Mouse (Mus musculus) forebrain, embryonic 15.5 days (tissue): ENCODE measurements around the gene Hist1h2ab. TPM values are rescaled to one million over a fixed set of nuclear protein-coding genes. Genes with fewer than 3 reads are reported as not detected.
A peak's percentile ranks its signal among the peaks of the same experiment; 100 is the strongest.
"Not testable (repeated sequence)": the region's sequence is repeated elsewhere in the genome, so short reads cannot be mapped to it uniquely, and the experiment has no call there.

ENCODE experiments used
- ATAC-seq: fragments of 200-750 bp; cut with Nextera tagmentation; replicated peaks from 2 replicates; pipeline ENCODE4 v1.8.0; 2017; ENCODE audit warnings: mild to moderate bottlenecking, moderate TSS enrichment, moderate library complexity
- H3K27ac ChIP-seq: fragments of 300-500 bp; sonication (generic); replicated peaks from 2 replicates; pipeline ENCODE4 v1.5.1; 2015; ENCODE audit warnings: mild to moderate bottlenecking, inconsistent platforms
- H3K27me3 ChIP-seq: fragments of 300-500 bp; sonication (generic); 2 replicates; pipeline ENCODE4 v1.6.1; 2015; ENCODE audit warnings: inconsistent platforms
- H3K36me3 ChIP-seq: fragments of 300-500 bp; sonication (generic); 2 replicates; pipeline ENCODE4 v1.6.1; 2015; ENCODE audit warnings: mild to moderate bottlenecking, inconsistent platforms
- H3K4me1 ChIP-seq: fragments of 300-500 bp; sonication (generic); 2 replicates; pipeline ENCODE4 v1.6.1; 2015; ENCODE audit warnings: inconsistent platforms
- H3K4me2 ChIP-seq: fragments of 300-500 bp; sonication (generic); replicated peaks from 2 replicates; pipeline ENCODE4 v1.6.1; 2015; ENCODE audit warnings: mild to moderate bottlenecking, inconsistent platforms
- H3K4me3 ChIP-seq: fragments of 300-500 bp; sonication (generic); 2 replicates; pipeline ENCODE4 v1.5.1; 2015; ENCODE audit warnings: mild to moderate bottlenecking, inconsistent platforms
- H3K9ac ChIP-seq: fragments of 300-500 bp; sonication (generic); replicated peaks from 2 replicates; pipeline ENCODE4 v1.6.1; 2015; ENCODE audit warnings: mild to moderate bottlenecking, inconsistent platforms
- H3K9me3 ChIP-seq: fragments of 300-500 bp; sonication (generic); 2 replicates; pipeline ENCODE4 v1.6.1; 2016; ENCODE audit warnings: inconsistent platforms
- WGBS: fragments of 180-500 bp; shearing (Covaris S2); methylation state at CpG from one replicate; pipeline ENCODE4 v1.1.7; 2015; ENCODE audit warnings: mixed read lengths; 5-methylcytosine and 5-hydroxymethylcytosine counted together
- polyA plus RNA-seq: library from polyadenylated mRNA; unstranded; fragments of >200 nt; fragmentation: Nextera tagmentation; extraction: Ambion mirVana; gene quantifications from 2 replicates; pipeline ENCODE4 v1.2.1, GENCODE M21; 2015

The Hist1h2ab gene
- polyA plus RNA-seq: 26.0 and 31.2 TPM in 2 replicates

- Histone ChIP-seq H3K4me1 (peaks cover 33% of the 10 kb centered on the region), H3K4me2 (peak within 1 kb of the TSS; percentile 77), H3K4me3 (peak within 1 kb of the TSS; percentile 51), H3K9ac (peak within 1 kb of the TSS; percentile 52), H3K27ac (peak within 1 kb of the TSS; percentile 97)
- not testable (repeated sequence) for H3K36me3 ChIP-seq, H3K9me3 ChIP-seq, H3K27me3 ChIP-seq
- ATAC-seq: peak; percentile 62
- WGBS: under 1% methylated on average over 34 of the region's 47 CpGs
Observed at GRCm38 (mm10) chr13:23750839-23751477, at the start of gene Hist1h2ab. Hist1h2ab (plus strand) TSS chr13:23751126.

- no peak overlapping the region for H3K27ac ChIP-seq
- no peaks in the 10 kb centered on the region for H3K9me3 ChIP-seq
- no peak overlapping the region for H3K4me3 ChIP-seq
- no peak for ATAC-seq
- no peaks in the 10 kb centered on the region for H3K27me3 ChIP-seq
- no peak overlapping the region for H3K9ac ChIP-seq
- WGBS: 85% methylated on average over 4 of the region's 4 CpGs
- H3K36me3 ChIP-seq: no peaks in the 10 kb centered on the region
- H3K4me2 ChIP-seq: no peak overlapping the region
- peaks cover 14% of the 10 kb centered on the region for H3K4me1 ChIP-seq
Observed at GRCm38 (mm10) chr13:23702220-23702619, 48.7 kb upstream of the Hist1h2ab start.

- not testable (repeated sequence) for H3K4me3 ChIP-seq, H3K9ac ChIP-seq, H3K36me3 ChIP-seq, H3K4me2 ChIP-seq, H3K27me3 ChIP-seq, ATAC-seq, H3K9me3 ChIP-seq, H3K27ac ChIP-seq, H3K4me1 ChIP-seq
- 90% methylated on average over 2 of the region's 2 CpGs for WGBS
Observed at GRCm38 (mm10) chr13:23702801-23703200, 48.1 kb upstream of the Hist1h2ab start.

- no peak overlapping the region for H3K9ac ChIP-seq
- H3K27ac ChIP-seq: no peak overlapping the region
- no peak overlapping the region for H3K4me2 ChIP-seq
- 95% methylated on average over 7 of the region's 7 CpGs for WGBS
- no peaks in the 10 kb centered on the region for H3K9me3 ChIP-seq
- no peak overlapping the region for H3K4me3 ChIP-seq
- peaks cover 16% of the 10 kb centered on the region for H3K4me1 ChIP-seq
- ATAC-seq: no peak
- no peaks in the 10 kb centered on the region; the same call in 1 of the 2 replicates for H3K27me3 ChIP-seq
- no peaks in the 10 kb centered on the region for H3K36me3 ChIP-seq
Observed at GRCm38 (mm10) chr13:23705751-23706356, 45.1 kb upstream of the Hist1h2ab start.

GRCm38 (mm10) chr13:23706771-23707170, 44.2 kb upstream of the Hist1h2ab start:
- Histone ChIP-seq H3K9me3 (no peaks in the 10 kb centered on the region), H3K4me1 (peaks cover 16% of the 10 kb centered on the region), H3K27ac (no peak overlapping the region), H3K27me3 (no peaks in the 10 kb centered on the region; the same call in 1 of the 2 replicates), H3K9ac (no peak overlapping the region), H3K36me3 (no peaks in the 10 kb centered on the region), H3K4me3 (no peak overlapping the region), H3K4me2 (no peak overlapping the region)
- WGBS: 94% methylated on average over 12 of the region's 12 CpGs
- no peak for ATAC-seq

- H3K4me2 ChIP-seq: no peak overlapping the region
- no peak overlapping the region for H3K27ac ChIP-seq
- H3K4me1 ChIP-seq: peaks cover 16% of the 10 kb centered on the region
- no peak overlapping the region for H3K9ac ChIP-seq
- no peaks in the 10 kb centered on the region for H3K9me3 ChIP-seq
- no peak overlapping the region for H3K4me3 ChIP-seq
- ATAC-seq: no peak
- 87% methylated on average over 4 of the region's 4 CpGs for WGBS
- no peaks in the 10 kb centered on the region; the same call in 1 of the 2 replicates for H3K27me3 ChIP-seq
- no peaks in the 10 kb centered on the region for H3K36me3 ChIP-seq
Observed at GRCm38 (mm10) chr13:23708041-23708440, 42.9 kb upstream of the Hist1h2ab start.

- Histone ChIP-seq H3K4me3 (no peak overlapping the region), H3K4me2 (no peak overlapping the region), H3K36me3 (no peaks in the 10 kb centered on the region), H3K27ac (no peak overlapping the region), H3K27me3 (no peaks in the 10 kb centered on the region; the same call in 1 of the 2 replicates), H3K9me3 (no peaks in the 10 kb centered on the region), H3K9ac (no peak overlapping the region), H3K4me1 (peaks cover 16% of the 10 kb centered on the region)
- 77% methylated on average over 4 of the region's 4 CpGs for WGBS
- ATAC-seq: no peak
Observed at GRCm38 (mm10) chr13:23708654-23709053, 42.3 kb upstream of the Hist1h2ab start.

- no peaks in the 10 kb centered on the region for H3K36me3 ChIP-seq
- 15% methylated on average over 15 of the region's 15 CpGs for WGBS
- ATAC-seq: peak; percentile 26; the same call in 1 of the 2 replicates
- peaks cover 16% of the 10 kb centered on the region for H3K4me1 ChIP-seq
- H3K4me3 ChIP-seq: peak overlapping the region; percentile 33
- no peak overlapping the region for H3K27ac ChIP-seq
- H3K9me3 ChIP-seq: no peaks in the 10 kb centered on the region
- H3K4me2 ChIP-seq: peak overlapping the region; percentile 48
- peak overlapping the region; percentile 43 for H3K9ac ChIP-seq
- no peaks in the 10 kb centered on the region; the same call in 1 of the 2 replicates for H3K27me3 ChIP-seq
Observed at GRCm38 (mm10) chr13:23709714-23710373, 41.1 kb upstream of the Hist1h2ab start.

- no peak within 1 kb of the TSS for H3K27ac ChIP-seq
- peaks cover 16% of the 10 kb centered on the region for H3K4me1 ChIP-seq
- H3K9me3 ChIP-seq: no peaks in the 10 kb centered on the region
- no peaks in the 10 kb centered on the region for H3K36me3 ChIP-seq
- peak within 1 kb of the TSS; percentile 33 for H3K4me3 ChIP-seq
- peak within 1 kb of the TSS; percentile 43 for H3K9ac ChIP-seq
- peak; percentile 58; the same call in 1 of the 2 replicates for ATAC-seq
- H3K4me2 ChIP-seq: peak within 1 kb of the TSS; percentile 48
- H3K27me3 ChIP-seq: no peaks in the 10 kb centered on the region; the same call in 1 of the 2 replicates
- 5% methylated on average over 17 of the region's 17 CpGs for WGBS
Observed at GRCm38 (mm10) chr13:23710374-23711089, 40.4 kb upstream of the Hist1h2ab start, which contains the start of gene Hfe. Hfe (minus strand) TSS chr13:23710854.

GRCm38 (mm10) chr13:23716261-23717042, 34.5 kb upstream of the Hist1h2ab start:
- no peaks in the 10 kb centered on the region for H3K4me1 ChIP-seq
- WGBS: 86% methylated on average over 5 of the region's 5 CpGs
- no peak overlapping the region for H3K9ac ChIP-seq
- no peaks in the 10 kb centered on the region for H3K9me3 ChIP-seq
- no peak overlapping the region for H3K4me2 ChIP-seq
- no peak for ATAC-seq
- no peaks in the 10 kb centered on the region for H3K36me3 ChIP-seq
- H3K27me3 ChIP-seq: no peaks in the 10 kb centered on the region
- H3K27ac ChIP-seq: no peak overlapping the region
- no peak overlapping the region for H3K4me3 ChIP-seq

- Histone ChIP-seq H3K4me1 (no peaks in the 10 kb centered on the region), H3K4me2 (no peak overlapping the region), H3K9ac (no peak overlapping the region), H3K27me3 (no peaks in the 10 kb centered on the region), H3K9me3 (no peaks in the 10 kb centered on the region), H3K4me3 (no peak overlapping the region), H3K36me3 (no peaks in the 10 kb centered on the region), H3K27ac (no peak overlapping the region)
- ATAC-seq: no peak
- WGBS: 63% methylated on average over 11 of the region's 11 CpGs
Observed at GRCm38 (mm10) chr13:23717176-23717575, 33.8 kb upstream of the Hist1h2ab start.
